Mouse (Mus musculus) ovary, postnatal 14 days (tissue): ENCODE results near the gene Atxn7l1.
A peak's percentile ranks its signal among the peaks of the same experiment; 100 is the strongest.

Experiments used
- DNase-seq: peaks from one replicate; pipeline ENCODE4 v3.0.0; 2022; ENCODE audit warnings: low spot score

The Atxn7l1 gene

GRCm38 (mm10) chr12:33365133-33365532 is 217.6 kb downstream of the Atxn7l1 start:
- no peak for DNase-seq

GRCm38 (mm10) chr12:33369555-33369954 is 222.1 kb downstream of the Atxn7l1 start:
- no peak for DNase-seq

GRCm38 (mm10) chr12:33379624-33380445 is 232.3 kb downstream of the Atxn7l1 start:
- peak; percentile 62 for DNase-seq

GRCm38 (mm10) chr12:33388842-33389241 is 241.3 kb downstream of the Atxn7l1 start:
- DNase-seq: peak; percentile 61

- DNase-seq: no peak
Measured at GRCm38 (mm10) chr12:33390844-33391560, 243.5 kb downstream of the Atxn7l1 start.

GRCm38 (mm10) chr12:33394804-33395623 is 247.5 kb downstream of the Atxn7l1 start, which contains the start of gene Efcab10:
Efcab10 (plus strand) TSS chr12:33394854.
- DNase-seq: peak; percentile 21

GRCm38 (mm10) chr12:33403265-33403693 is 255.8 kb downstream of the Atxn7l1 start:
- no peak for DNase-seq

- DNase-seq: no peak
Measured at GRCm38 (mm10) chr12:33404996-33405395, 257.5 kb downstream of the Atxn7l1 start.

GRCm38 (mm10) chr12:33405398-33406026 is 258.0 kb downstream of the Atxn7l1 start:
- DNase-seq: no peak

- no peak for DNase-seq
Measured at GRCm38 (mm10) chr12:33411580-33412151, 264.2 kb downstream of the Atxn7l1 start.
